In genomic region chr7:67883040-67883439, GRCm38 (mm10) we compare ENCODE assay signal across 33 mouse cellular contexts.
"Had no signal": no experiment of that assay in that cellular context is flagged by ENCODE, and none has a peak within 500 bp of the region (broad histone marks: within the 10 kb centered on the region; RNA-seq: fewer than 3 reads in every experiment).

No protein-coding gene starts in this region.

- H3K9ac ChIP-seq: heart, embryonic 12.5 days; heart, embryonic 13.5 days; heart, embryonic 15.5 days; hindbrain, embryonic 12.5 days; hindbrain, embryonic 13.5 days; hindbrain, embryonic 14.5 days; hindbrain, embryonic 15.5 days; intestine, embryonic 15.5 days; kidney, embryonic 15.5 days had no signal

- ATAC-seq: hindbrain, embryonic 16.5 days; hindbrain, postnatal 0 days; inflammation-experienced regulatory T-cells, adult 6 months; intestine, embryonic 15.5 days; intestine, embryonic 16.5 days; intestine, postnatal 0 days had no signal

- H3K27ac ChIP-seq: heart, embryonic 10.5 days; heart, embryonic 13.5 days; heart, embryonic 15.5 days; hindbrain, embryonic 10.5 days; hindbrain, embryonic 12.5 days; hindbrain, embryonic 13.5 days; hindbrain, embryonic 14.5 days; hindbrain, embryonic 15.5 days; hindbrain, postnatal 0 days; intestine, embryonic 15.5 days; kidney, embryonic 15.5 days; kidney, postnatal 0 days; layer of hippocampus, adult 2 months had no signal

- H3K36me3 ChIP-seq: heart, embryonic 10.5 days; heart, embryonic 12.5 days; heart, embryonic 13.5 days; heart, embryonic 15.5 days; hindbrain, embryonic 10.5 days; hindbrain, embryonic 12.5 days; hindbrain, embryonic 13.5 days; hindbrain, embryonic 15.5 days; intestine, embryonic 15.5 days; kidney, embryonic 15.5 days had no signal

- H3K27me3 ChIP-seq: heart, embryonic 12.5 days; heart, embryonic 13.5 days; heart, embryonic 15.5 days; hindbrain, embryonic 12.5 days; hindbrain, embryonic 13.5 days; hindbrain, embryonic 15.5 days; intestine, embryonic 15.5 days; kidney, embryonic 15.5 days had no signal

- DNase-seq: heart, postnatal 10 days; heart, postnatal 14 days; heart, postnatal 36 days; heart, postnatal 4 days; kidney, adult 11 months; kidney, adult 18-20 months; kidney, adult 2 months; kidney, adult 8-10 months; kidney, adult 9 months; kidney, postnatal 10 days; kidney, postnatal 14 days; kidney, postnatal 25 days; kidney, postnatal 36 days; kidney, postnatal 4 days had no signal

- H3K9me3 ChIP-seq: heart, embryonic 10.5 days; heart, embryonic 12.5 days; heart, embryonic 13.5 days; heart, embryonic 15.5 days; hindbrain, embryonic 10.5 days; hindbrain, embryonic 12.5 days; hindbrain, embryonic 13.5 days; hindbrain, embryonic 15.5 days; intestine, embryonic 15.5 days; kidney, embryonic 15.5 days had no signal

- H3K4me1 ChIP-seq: heart, embryonic 15.5 days; hindbrain, embryonic 10.5 days; hindbrain, embryonic 12.5 days; hindbrain, embryonic 13.5 days; hindbrain, embryonic 15.5 days; intestine, embryonic 15.5 days; kidney, embryonic 15.5 days had no signal

- H3K4me3 ChIP-seq: heart, embryonic 10.5 days; heart, embryonic 12.5 days; heart, embryonic 13.5 days; heart, embryonic 15.5 days; hindbrain, embryonic 10.5 days; hindbrain, embryonic 12.5 days; hindbrain, embryonic 13.5 days; hindbrain, embryonic 15.5 days; intestine, embryonic 15.5 days; kidney, embryonic 15.5 days; layer of hippocampus, adult 2 months had no signal

- H3K4me2 ChIP-seq: heart, embryonic 11.5 days; heart, embryonic 12.5 days; heart, embryonic 13.5 days; heart, embryonic 15.5 days; hindbrain, embryonic 12.5 days; hindbrain, embryonic 13.5 days; hindbrain, embryonic 14.5 days; hindbrain, embryonic 15.5 days; intestine, embryonic 15.5 days; kidney, embryonic 15.5 days had no signal
